Mouse (Mus musculus): ENCODE data around the gene Ankrd1. TPM values are rescaled to one million over a fixed set of nuclear protein-coding genes. Genes with fewer than 3 reads are reported as not detected.

Ankrd1 gene
- polyA plus RNA-seq, 1 experiment from 2014 or later, result 0.09 TPM

DNA sequence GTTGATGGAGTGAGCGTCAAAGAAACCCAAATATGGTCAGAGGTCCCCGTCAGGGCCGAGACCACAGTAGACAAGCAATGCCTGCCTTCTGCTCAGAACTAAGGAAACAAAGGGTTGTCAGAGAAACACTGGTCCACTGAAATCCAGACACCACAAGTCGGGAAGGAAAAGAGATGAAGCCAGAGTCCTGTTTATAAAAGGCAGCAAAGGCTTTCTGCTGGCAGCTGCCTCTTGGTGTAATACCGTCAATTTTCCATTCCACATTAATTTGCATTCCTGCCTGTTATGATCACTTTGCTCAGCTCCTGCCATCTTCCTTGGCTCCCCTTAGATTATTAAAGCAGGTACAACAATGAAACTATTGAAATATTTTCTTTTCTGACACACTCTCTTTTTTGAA is 13.8 kb upstream of the Ankrd1 start:
- Histone ChIP-seq H3K4me1 (ENCODE audit: control insufficient read depth, insufficient read depth, low read length) (no peaks in the 10 kb centered on the region), H3K27ac (ENCODE audit: low read length) (no peak overlapping the region), H3K27me3 (replicated peaks; ENCODE audit: control insufficient read depth, insufficient read depth, low read length) (no peaks in the 10 kb centered on the region), H3K36me3 (ENCODE audit: control insufficient read depth, insufficient read depth, low read length) (no peaks in the 10 kb centered on the region), H3K4me3 (ENCODE audit: low read length) (no peak overlapping the region), H3K9me3 (ENCODE audit: control insufficient read depth, low read length) (no peaks in the 10 kb centered on the region), H3K9ac (ENCODE audit: low read depth, low read length) (no peak overlapping the region), H3K4me2 (ENCODE audit: low read depth, low read length) (no peak overlapping the region)
- no peak for ATAC-seq
- WGBS, result 43% methylated on average over 5 of the region's 5 CpGs

DNA sequence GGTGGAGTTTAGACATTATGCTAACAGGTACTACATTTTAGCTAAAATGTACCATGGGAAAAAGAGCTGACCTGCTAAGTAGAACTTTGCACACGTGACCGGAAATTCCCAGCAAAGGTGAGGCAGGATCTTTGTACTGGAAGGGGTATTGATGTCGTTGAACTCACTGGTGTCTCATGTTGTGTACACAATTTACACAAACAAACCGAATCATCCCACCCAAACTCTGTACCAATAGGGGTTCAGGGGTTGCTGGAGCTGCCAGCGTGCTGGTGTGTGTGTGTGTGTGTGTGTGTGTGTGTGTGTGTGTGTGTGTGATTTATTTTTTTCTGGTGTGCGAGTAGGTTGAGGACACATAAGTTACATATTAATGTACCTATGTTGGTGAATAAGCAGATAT is 13.2 kb upstream of the Ankrd1 start:
- H3K36me3 ChIP-seq (ENCODE audit: control insufficient read depth, insufficient read depth, low read length), result no peaks in the 10 kb centered on the region
- no peaks in the 10 kb centered on the region for H3K9me3 ChIP-seq (ENCODE audit: control insufficient read depth, low read length)
- H3K4me1 ChIP-seq (ENCODE audit: control insufficient read depth, insufficient read depth, low read length), result no peaks in the 10 kb centered on the region
- 80% methylated on average over 6 of the region's 6 CpGs for WGBS
- H3K9ac ChIP-seq (ENCODE audit: low read depth, low read length), result no peak overlapping the region
- H3K4me3 ChIP-seq (ENCODE audit: low read length), result no peak overlapping the region
- H3K27ac ChIP-seq (ENCODE audit: low read length), result no peak overlapping the region
- no peak for ATAC-seq
- H3K27me3 ChIP-seq (replicated peaks; ENCODE audit: control insufficient read depth, insufficient read depth, low read length), result no peaks in the 10 kb centered on the region
- H3K4me2 ChIP-seq (ENCODE audit: low read depth, low read length), result no peak overlapping the region

DNA sequence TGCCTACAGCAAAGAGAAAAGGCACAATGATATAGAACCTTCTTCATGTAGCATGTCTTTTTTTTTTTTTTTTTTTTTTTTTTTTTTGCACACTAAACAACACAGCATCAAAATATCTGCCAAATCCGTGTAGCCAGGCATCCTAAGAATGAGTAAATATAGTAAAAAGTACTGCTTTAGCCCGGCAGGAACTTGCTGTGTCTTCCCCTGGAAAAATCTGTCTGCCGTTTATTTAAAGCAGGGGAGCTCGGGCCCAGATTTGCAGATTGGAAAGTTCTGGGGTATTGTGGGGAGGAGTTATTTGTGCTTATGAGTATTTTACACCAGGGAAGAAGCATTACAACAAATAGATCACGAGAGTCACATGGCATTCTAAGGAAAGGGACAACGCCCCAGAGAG is 12.1 kb upstream of the Ankrd1 start:
- Histone ChIP-seq H3K36me3 (ENCODE audit: control insufficient read depth, insufficient read depth, low read length) (no peaks in the 10 kb centered on the region), H3K4me2 (ENCODE audit: low read depth, low read length) (no peak overlapping the region), H3K9me3 (ENCODE audit: control insufficient read depth, low read length) (no peaks in the 10 kb centered on the region), H3K27ac (ENCODE audit: low read length) (no peak overlapping the region), H3K4me1 (ENCODE audit: control insufficient read depth, insufficient read depth, low read length) (no peaks in the 10 kb centered on the region), H3K4me3 (ENCODE audit: low read length) (no peak overlapping the region), H3K9ac (ENCODE audit: low read depth, low read length) (no peak overlapping the region), H3K27me3 (replicated peaks; ENCODE audit: control insufficient read depth, insufficient read depth, low read length) (no peaks in the 10 kb centered on the region)
- WGBS, result 42% methylated on average over 6 of the region's 6 CpGs
- ATAC-seq, result no peak

DNA sequence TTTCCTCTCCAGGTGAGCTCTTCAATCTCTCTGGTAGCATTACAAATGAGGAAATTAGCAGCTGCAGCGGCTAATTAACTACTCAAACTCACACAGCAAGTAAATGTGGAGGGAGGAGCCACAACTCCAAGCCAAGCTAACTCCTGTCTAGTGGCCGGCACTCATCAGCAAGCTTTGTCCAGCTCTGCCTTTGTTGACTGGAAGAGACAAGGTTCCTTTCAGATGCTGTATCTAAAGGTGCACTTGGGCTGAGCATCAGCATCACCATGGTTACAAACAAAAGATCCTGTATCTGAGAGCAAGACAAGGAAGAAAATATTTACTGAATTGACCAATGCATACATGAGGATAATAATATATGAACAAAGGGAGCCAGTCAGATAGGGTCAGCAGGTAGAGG is 10.3 kb upstream of the Ankrd1 start:
- 68% methylated on average over 2 of the region's 2 CpGs for WGBS
- ATAC-seq, result no peak
- Histone ChIP-seq H3K27ac (ENCODE audit: low read length) (no peak overlapping the region), H3K9ac (ENCODE audit: low read depth, low read length) (no peak overlapping the region), H3K9me3 (ENCODE audit: control insufficient read depth, low read length) (no peaks in the 10 kb centered on the region), H3K36me3 (ENCODE audit: control insufficient read depth, insufficient read depth, low read length) (no peaks in the 10 kb centered on the region), H3K27me3 (replicated peaks; ENCODE audit: control insufficient read depth, insufficient read depth, low read length) (no peaks in the 10 kb centered on the region), H3K4me2 (ENCODE audit: low read depth, low read length) (no peak overlapping the region), H3K4me1 (ENCODE audit: control insufficient read depth, insufficient read depth, low read length) (no peaks in the 10 kb centered on the region), H3K4me3 (ENCODE audit: low read length) (no peak overlapping the region)

DNA sequence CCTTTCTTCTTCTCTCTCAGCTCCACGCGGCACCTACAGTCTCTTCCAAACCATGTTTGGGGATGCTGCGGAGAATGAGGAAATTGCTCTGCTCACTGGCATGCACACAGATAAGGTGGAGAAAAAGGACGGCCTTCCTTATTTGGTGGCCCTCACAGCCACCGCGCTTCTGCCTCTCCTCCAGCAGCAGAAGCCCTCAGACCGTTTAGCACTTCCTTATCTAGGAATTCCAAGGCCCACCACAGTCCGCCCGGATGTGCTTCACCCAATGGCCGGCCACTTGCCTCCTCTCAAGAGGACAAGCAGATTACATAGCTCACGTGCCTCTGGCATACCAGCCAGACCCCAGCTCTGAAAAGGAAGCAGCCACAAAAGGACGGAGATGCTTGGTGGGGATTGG is 9.7 kb upstream of the Ankrd1 start:
- no peaks in the 10 kb centered on the region for H3K36me3 ChIP-seq (ENCODE audit: control insufficient read depth, insufficient read depth, low read length)
- no peak overlapping the region for H3K9ac ChIP-seq (ENCODE audit: low read depth, low read length)
- H3K9me3 ChIP-seq (ENCODE audit: control insufficient read depth, low read length), result no peaks in the 10 kb centered on the region
- WGBS, result 12% methylated on average over 12 of the region's 12 CpGs
- H3K27me3 ChIP-seq (replicated peaks; ENCODE audit: control insufficient read depth, insufficient read depth, low read length), result no peaks in the 10 kb centered on the region
- H3K4me3 ChIP-seq (ENCODE audit: low read length), result no peak overlapping the region
- ATAC-seq, result peak; percentile 38
- no peak overlapping the region; the same call in 1 of the 2 replicates for H3K27ac ChIP-seq (ENCODE audit: low read length)
- H3K4me2 ChIP-seq (ENCODE audit: low read depth, low read length), result no peak overlapping the region; the same call in 1 of the 2 replicates
- H3K4me1 ChIP-seq (ENCODE audit: control insufficient read depth, insufficient read depth, low read length), result no peaks in the 10 kb centered on the region

DNA sequence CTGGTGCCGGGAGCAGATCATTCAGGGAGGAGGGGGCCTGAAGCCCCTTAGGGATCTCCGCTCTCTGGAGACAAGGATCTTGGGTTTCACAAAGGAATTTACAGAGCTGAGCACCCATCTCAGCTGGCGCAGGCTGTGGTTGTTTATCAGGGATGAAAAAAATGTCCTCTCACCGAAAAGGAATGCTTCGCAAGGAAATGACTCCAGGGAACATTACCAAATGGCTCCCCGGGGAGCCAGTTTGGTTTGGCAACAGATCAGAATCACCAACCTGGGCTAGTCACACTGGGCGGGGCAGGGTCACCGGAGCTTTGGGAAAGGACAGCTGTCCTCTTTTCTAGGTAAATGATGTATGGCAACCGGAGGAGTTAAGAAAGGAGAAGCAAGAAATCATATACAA is 9.3 kb upstream of the Ankrd1 start:
- Histone ChIP-seq H3K36me3 (ENCODE audit: control insufficient read depth, insufficient read depth, low read length) (no peaks in the 10 kb centered on the region), H3K27ac (ENCODE audit: low read length) (no peak overlapping the region), H3K27me3 (replicated peaks; ENCODE audit: control insufficient read depth, insufficient read depth, low read length) (no peaks in the 10 kb centered on the region), H3K4me1 (ENCODE audit: control insufficient read depth, insufficient read depth, low read length) (no peaks in the 10 kb centered on the region), H3K9me3 (ENCODE audit: control insufficient read depth, low read length) (no peaks in the 10 kb centered on the region), H3K9ac (ENCODE audit: low read depth, low read length) (no peak overlapping the region), H3K4me2 (ENCODE audit: low read depth, low read length) (no peak overlapping the region; the same call in 1 of the 2 replicates), H3K4me3 (ENCODE audit: low read length) (no peak overlapping the region)
- 22% methylated on average over 9 of the region's 9 CpGs for WGBS
- no peak for ATAC-seq

DNA sequence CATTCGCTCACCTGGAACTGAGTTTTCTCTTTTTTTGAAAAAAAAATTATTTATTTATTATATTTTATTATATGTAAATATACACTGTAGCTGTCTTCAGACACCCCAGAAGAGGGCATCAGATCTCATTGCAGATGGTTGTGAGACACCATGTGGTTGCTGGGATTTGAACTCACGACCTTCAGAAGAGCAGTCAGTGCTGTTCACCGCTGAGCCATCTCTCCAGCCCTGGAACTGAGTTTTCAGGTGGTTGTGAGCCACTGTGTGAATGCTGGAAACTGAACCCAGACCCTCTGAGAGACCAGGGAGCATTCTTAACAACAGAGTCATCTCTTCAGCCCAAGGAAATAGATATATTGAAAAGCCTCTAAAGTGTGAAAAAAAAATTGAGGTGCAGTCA is 8.5 kb upstream of the Ankrd1 start:
- H3K9ac ChIP-seq (ENCODE audit: low read depth, low read length), result no peak overlapping the region
- no peaks in the 10 kb centered on the region for H3K27me3 ChIP-seq (replicated peaks; ENCODE audit: control insufficient read depth, insufficient read depth, low read length)
- 97% methylated on average over 3 of the region's 3 CpGs for WGBS
- no peaks in the 10 kb centered on the region; the same call in 1 of the 2 replicates for H3K9me3 ChIP-seq (ENCODE audit: control insufficient read depth, low read length)
- H3K4me2 ChIP-seq (ENCODE audit: low read depth, low read length), result no peak overlapping the region
- no peak overlapping the region for H3K27ac ChIP-seq (ENCODE audit: low read length)
- ATAC-seq, result no peak
- no peak overlapping the region for H3K4me3 ChIP-seq (ENCODE audit: low read length)
- H3K4me1 ChIP-seq (ENCODE audit: control insufficient read depth, insufficient read depth, low read length), result no peaks in the 10 kb centered on the region
- H3K36me3 ChIP-seq (ENCODE audit: control insufficient read depth, insufficient read depth, low read length), result no peaks in the 10 kb centered on the region

DNA sequence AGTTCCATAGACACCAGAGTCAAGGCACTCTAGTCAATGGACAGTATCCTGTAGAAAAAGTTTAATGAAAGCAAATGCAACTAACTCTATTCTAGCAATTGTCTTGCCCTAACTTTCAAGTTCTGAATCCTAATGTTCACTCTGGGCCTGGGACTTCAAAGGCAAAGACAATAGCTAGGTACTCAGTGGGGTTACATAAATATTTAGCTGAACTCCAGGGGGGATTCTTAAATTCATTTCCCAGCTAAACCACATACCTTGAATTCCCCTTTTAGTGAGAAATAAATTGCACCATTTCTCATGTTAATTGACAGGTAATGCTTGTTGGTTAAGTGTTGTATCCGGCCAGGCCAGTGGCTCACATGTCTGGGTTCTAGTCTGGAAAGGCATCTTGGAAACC is 4.3 kb upstream of the Ankrd1 start:
- WGBS, result 55% methylated on average over 1 of the region's 1 CpGs

DNA sequence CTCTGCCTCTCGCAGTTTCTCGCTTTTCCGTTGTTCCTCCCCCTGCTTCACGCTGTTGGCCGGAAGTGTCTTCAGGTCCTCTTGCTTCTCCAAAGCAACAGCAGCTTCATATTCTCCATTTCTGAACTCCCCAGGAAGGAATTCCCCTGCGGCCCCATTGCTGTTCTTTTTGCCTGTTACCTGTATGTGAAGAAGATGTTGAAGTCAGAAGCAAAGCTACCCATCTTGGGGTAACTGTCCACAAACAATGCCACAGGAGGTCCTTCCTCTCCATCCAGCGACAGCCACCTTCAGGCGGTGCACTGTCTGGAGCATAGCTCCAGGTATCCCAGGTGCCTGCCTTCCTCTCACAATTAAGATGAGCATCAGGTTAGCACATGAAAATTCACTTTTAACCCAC is 680 bp downstream of the Ankrd1 start:
- Histone ChIP-seq H3K27ac (ENCODE audit: low read length) (no peak overlapping the region), H3K36me3 (ENCODE audit: control insufficient read depth, insufficient read depth, low read length) (no peaks in the 10 kb centered on the region), H3K27me3 (replicated peaks; ENCODE audit: control insufficient read depth, insufficient read depth, low read length) (no peaks in the 10 kb centered on the region), H3K4me3 (ENCODE audit: low read length) (no peak overlapping the region), H3K4me2 (ENCODE audit: low read depth, low read length) (no peak overlapping the region), H3K9me3 (ENCODE audit: control insufficient read depth, low read length) (no peaks in the 10 kb centered on the region; the same call in 1 of the 2 replicates), H3K4me1 (ENCODE audit: control insufficient read depth, insufficient read depth, low read length) (no peaks in the 10 kb centered on the region), H3K9ac (ENCODE audit: low read depth, low read length) (no peak overlapping the region)
- no peak for ATAC-seq
- WGBS, result 93% methylated on average over 8 of the region's 8 CpGs

More for the DNA sequence above, 4.3 kb upstream of the Ankrd1 start:
- Histone ChIP-seq H3K36me3 (ENCODE audit: control insufficient read depth, insufficient read depth, low read length) (no peaks in the 10 kb centered on the region), H3K4me2 (ENCODE audit: low read depth, low read length) (no peak overlapping the region), H3K27ac (ENCODE audit: low read length) (no peak overlapping the region), H3K27me3 (replicated peaks; ENCODE audit: control insufficient read depth, insufficient read depth, low read length) (no peaks in the 10 kb centered on the region), H3K9me3 (ENCODE audit: control insufficient read depth, low read length) (no peaks in the 10 kb centered on the region; the same call in 1 of the 2 replicates), H3K9ac (ENCODE audit: low read depth, low read length) (no peak overlapping the region), H3K4me3 (ENCODE audit: low read length) (no peak overlapping the region), H3K4me1 (ENCODE audit: control insufficient read depth, insufficient read depth, low read length) (no peaks in the 10 kb centered on the region)
- no peak for ATAC-seq

DNA sequence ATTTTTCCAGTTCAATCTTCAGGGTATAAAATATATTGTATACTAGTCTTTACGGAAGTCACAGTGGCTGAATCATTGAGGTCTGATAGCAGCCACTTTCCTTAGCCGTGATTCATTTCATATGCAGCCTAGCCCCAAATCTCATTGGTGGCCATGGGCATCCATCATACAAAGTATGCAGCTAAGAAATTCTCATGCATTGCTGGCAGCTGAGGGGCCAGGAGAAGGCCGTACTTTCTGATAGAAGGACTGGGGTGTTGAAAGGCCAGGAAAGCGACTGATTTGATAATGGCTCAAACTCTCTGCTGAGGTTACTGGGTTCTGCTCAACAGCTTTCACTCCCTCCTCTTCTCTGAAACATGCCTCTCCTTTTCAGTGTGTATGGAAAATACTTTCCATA is 3.7 kb downstream of the Ankrd1 start:
- H3K4me1 ChIP-seq (ENCODE audit: control insufficient read depth, insufficient read depth, low read length), result no peaks in the 10 kb centered on the region
- no peak for ATAC-seq
- no peaks in the 10 kb centered on the region for H3K36me3 ChIP-seq (ENCODE audit: control insufficient read depth, insufficient read depth, low read length)
- WGBS, result 80% methylated on average over 4 of the region's 4 CpGs
- no peak overlapping the region for H3K27ac ChIP-seq (ENCODE audit: low read length)
- no peak overlapping the region for H3K4me2 ChIP-seq (ENCODE audit: low read depth, low read length)
- H3K4me3 ChIP-seq (ENCODE audit: low read length), result no peak overlapping the region
- no peaks in the 10 kb centered on the region for H3K27me3 ChIP-seq (replicated peaks; ENCODE audit: control insufficient read depth, insufficient read depth, low read length)
- no peak overlapping the region for H3K9ac ChIP-seq (ENCODE audit: low read depth, low read length)
- H3K9me3 ChIP-seq (ENCODE audit: control insufficient read depth, low read length), result no peaks in the 10 kb centered on the region
